Mouse (Mus musculus): ENCODE measurements at regions not wholly inside any gene's neighbourhood (a gene's known extent, or its start where the extent isn't known, plus 50 kb on each side); places are given as distances from the start of the nearest gene placed in this dataset.

DNA sequence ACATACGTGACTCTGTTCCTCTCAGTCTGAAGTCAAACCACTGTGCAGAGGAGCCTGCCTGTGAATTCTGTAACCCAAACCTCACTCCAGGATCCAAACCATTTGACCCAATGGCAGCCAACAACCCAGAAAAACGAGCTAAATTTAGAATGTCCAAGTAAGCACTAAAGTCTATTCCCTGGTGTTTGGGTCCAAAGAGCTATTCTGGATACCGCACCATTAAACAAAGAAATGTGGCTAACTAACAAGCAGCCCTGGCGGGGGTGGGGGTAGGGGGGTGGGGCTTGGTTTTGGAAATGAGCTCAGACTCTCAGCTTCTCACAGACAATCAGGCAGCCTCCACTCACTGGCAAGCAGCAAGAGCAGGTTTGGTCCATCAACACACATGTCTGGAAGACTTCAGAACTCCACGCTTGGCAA, 147.9 kb downstream of the Dyrk2 start:
- TF ChIP-seq POLR2A (IDR thresholded peaks at IDR 0.05; ENCODE audit: low read depth, low read length) (no peak), CTCF (IDR thresholded peaks at IDR 0.05; ENCODE audit: extremely low read depth, insufficient read length, insufficient replicate concordance, low read depth, low read length) (no peak)
